Mouse (Mus musculus) layer of hippocampus, adult 9-11 months (tissue): ENCODE measurements at regions not wholly inside any gene's neighbourhood (a gene's known extent, or its start where the extent isn't known, plus 50 kb on each side); places are given as distances from the start of the nearest gene placed in this dataset.
A peak's percentile ranks its signal among the peaks of the same experiment; 100 is the strongest.

ENCODE experiments used
- DNase-seq: peaks from one replicate; pipeline ENCODE4 v3.0.0; 2022

- peak; percentile 17 for DNase-seq
Observed at GRCm38 (mm10) chr4:54282934-54283333, 457.1 kb downstream of the Tmem38b start.

DNA sequence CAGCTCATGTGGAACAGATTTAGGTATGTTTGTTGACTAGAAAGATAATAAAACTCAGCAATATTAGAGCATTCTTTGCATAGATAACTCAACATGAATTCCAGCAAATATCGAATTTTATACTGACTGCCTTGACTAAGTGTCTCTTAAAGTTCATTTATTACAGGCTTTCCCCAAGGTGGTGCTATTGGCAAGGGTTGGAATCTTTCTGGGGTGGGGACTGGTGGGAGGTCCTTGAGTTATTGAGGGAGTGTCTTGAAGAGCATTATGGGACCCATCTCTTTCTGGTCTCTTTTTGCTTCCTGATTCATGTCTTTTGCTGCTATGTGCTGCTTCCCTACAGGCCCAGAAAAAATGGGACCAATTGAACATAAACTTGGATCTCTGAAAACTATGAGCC is 488.0 kb downstream of the Tmem38b start:
- no peak for DNase-seq

DNA sequence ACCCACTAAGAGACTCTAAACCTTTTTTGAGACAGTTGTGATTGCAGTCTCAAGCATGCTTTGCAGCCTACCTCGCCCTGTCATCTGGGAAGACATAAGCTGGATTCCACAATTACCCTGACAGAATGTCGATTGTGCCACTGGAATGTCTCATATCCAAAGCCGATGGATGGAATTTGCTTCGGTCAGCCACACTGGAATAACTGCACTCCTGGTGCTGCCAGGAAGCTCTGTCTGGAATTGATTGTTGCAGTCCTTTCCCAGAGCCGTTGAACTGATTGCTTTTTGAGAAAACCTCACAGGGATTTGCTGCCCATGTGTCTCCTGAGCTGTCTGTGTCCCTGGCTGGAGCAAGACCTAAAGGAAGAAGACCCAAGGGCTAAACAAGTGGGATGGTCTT is 499.0 kb downstream of the Tmem38b start:
- no peak for DNase-seq

- DNase-seq, result peak; percentile 74
Observed at GRCm38 (mm10) chr4:54328273-54328672, 502.4 kb downstream of the Tmem38b start.

DNA sequence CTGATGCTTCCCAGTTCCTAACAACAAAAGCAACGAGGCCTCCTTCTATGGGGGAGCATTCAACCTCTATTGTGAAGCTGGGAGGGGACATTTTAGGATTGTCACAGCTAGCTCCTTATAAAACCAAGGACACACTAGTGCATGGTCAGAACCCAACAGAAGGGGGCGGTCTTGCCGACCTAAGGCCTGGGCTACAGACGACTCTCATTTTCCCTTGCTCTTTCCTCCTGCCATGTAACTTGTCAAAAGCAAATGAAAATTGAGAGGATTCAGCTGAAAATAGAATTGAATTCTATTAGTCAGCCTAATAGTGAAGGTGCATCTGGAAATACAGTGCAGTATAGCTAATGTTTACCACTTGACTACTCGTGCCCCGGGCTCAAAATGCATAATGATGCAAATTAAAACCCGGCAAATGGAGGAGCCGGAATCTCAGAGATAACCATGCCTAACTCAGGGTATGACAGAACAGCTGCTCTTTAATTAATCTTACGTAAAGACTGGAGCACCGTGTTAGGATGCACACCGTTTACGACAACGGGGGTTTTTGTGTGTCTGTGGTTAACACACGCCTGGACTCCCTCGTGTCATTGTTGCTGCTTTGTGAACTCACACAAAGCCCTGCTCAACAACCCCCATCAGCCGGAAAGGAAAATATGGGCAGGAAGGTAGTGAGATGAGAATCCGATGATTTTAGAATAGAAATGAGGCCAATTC is 503.0 kb downstream of the Tmem38b start:
- DNase-seq, result no peak

- no peak for DNase-seq
Observed at GRCm38 (mm10) chr4:54330686-54331085, 504.8 kb downstream of the Tmem38b start.

DNA sequence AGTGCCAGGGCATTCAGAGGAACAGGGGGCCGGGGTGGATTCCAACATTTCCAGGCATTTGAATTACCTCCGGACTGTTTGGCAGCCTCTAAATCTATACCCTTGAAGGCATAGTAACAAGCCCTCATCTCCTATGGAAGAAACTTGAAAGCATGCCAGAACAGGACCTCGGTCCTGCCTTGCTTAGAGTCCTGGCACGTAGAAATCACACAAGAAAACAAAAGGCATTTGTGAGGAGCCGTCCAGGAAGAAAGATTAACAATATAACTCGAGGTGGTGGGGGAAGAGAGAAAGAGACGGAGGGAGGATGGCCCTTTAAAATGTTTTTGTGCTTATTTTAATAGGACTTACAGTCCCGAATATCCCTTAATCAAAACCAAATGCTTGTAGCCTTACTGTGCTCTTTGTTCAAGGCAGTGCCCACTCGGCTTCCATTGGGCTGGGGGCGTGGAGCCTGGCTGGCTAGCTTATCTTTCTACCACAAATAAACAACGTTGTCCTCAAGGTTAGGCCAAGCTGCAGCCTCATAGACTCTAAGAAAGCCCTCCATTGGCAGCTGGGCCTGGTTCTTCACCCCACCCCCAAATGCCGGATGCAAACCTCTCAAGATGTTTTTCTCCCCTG is 505.9 kb downstream of the Tmem38b start:
- no peak for DNase-seq

- no peak for DNase-seq
Observed at GRCm38 (mm10) chr4:54332261-54332660, 506.4 kb downstream of the Tmem38b start.

- DNase-seq, result peak; percentile 57
Observed at GRCm38 (mm10) chr4:54338556-54338955, 512.7 kb downstream of the Tmem38b start.

- DNase-seq, result no peak
Observed at GRCm38 (mm10) chr4:54340106-54340505, 514.3 kb downstream of the Tmem38b start.

- no peak for DNase-seq
Observed at GRCm38 (mm10) chr4:54353657-54354390, 528.0 kb downstream of the Tmem38b start.

- DNase-seq, result no peak
Observed at GRCm38 (mm10) chr4:54354391-54354726, 528.5 kb downstream of the Tmem38b start.

- no peak for DNase-seq
Observed at GRCm38 (mm10) chr4:54355381-54356040, 529.7 kb downstream of the Tmem38b start.

DNA sequence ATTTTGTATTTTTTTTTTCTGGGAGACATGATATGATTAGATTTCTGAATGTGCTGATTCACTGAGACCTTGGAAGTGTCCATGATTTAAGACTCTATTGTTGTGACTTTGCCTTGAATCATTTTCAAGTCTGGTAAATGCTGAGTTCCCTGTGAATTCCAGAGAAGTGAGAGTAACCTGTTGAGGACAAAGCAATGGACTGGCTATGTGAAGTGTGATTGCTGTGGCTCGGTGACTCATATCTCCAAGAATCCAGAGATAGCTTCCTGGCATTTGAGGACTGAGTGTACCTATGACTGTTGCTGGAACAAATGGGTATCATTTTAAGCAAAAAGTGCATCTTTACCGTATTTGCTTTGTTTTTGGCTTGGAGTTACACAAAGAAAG is 530.2 kb downstream of the Tmem38b start:
- no peak for DNase-seq

GRCm38 (mm10) chr4:54370909-54371308 is 545.1 kb downstream of the Tmem38b start:
- no peak for DNase-seq

GRCm38 (mm10) chr4:54371418-54371957 is 545.6 kb downstream of the Tmem38b start:
- peak; percentile 73 for DNase-seq

GRCm38 (mm10) chr4:54373606-54374005 is 547.8 kb downstream of the Tmem38b start:
- DNase-seq, result no peak

DNA sequence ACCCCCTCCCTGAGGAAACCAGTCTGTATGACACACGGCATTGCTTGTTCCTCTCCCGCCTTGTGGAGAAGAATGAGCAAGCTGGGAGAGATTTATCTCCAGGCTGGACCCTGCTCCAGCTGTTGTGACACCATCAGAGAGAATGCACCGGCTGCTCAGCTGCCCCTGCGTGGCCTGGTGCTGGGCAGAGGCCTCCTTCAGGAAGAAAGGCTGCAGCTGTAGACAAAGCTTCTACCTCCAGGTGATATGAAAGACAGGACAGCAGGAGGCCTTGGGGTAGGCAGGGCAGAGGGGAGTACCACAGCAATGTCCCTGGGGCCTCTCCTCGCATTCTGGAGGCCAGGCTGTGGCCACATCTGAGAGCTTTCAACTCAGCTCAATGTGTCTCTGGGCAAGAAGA is 548.6 kb downstream of the Tmem38b start:
- DNase-seq, result no peak

GRCm38 (mm10) chr4:54387460-54387859 is 557.4 kb upstream of the Zfp462 start:
- no peak for DNase-seq

DNA sequence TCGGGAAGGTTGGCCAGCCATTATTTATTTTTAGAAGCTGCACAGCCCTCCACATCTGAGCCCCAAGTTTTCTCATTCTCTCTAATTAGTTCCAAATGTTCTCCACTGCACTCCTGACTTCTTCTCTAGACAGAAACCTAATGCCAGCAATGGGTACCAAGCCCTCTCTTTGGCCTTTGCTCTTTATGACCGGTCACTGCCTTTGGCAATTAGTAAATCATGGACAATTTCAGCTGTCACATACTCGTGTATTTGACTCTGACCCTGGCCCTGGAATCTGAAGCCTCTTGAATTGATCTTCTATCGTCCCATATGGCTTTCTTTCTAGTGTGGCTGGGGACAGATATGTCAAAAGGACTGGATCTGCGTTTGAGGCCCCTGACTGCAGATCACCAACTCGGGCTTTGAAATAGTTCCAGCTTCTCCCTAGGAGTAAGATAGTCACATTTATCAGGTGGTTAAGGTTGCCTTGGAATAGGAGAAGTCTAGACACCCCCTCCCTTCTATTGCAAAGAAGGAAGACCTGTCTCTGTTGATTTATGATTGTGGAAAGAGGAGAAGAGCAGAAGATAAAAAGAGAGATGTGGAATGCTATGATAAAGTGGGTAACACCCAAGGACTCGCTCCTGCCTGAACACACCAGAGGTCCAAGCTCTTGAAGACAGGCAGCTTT is 553.2 kb upstream of the Zfp462 start:
- DNase-seq, result no peak

DNA sequence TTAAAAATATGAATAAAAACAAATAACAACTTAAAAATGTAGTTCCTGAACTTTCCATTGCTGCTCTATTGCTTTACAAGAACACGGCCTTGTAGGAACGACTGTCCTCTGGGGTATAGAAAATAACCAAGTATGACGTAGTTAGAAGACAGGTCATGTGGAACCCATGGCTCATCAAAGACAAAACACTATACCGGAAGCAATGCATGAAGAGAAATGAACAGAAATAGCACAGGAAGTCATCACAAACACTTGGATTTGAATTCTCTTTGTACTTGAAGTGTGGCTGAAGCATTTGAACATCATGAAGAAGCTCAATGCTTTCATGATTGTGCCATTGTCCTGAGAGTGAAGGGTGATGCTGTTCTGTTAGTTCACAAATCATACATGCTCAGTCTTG is 538.7 kb upstream of the Zfp462 start:
- DNase-seq, result no peak

DNA sequence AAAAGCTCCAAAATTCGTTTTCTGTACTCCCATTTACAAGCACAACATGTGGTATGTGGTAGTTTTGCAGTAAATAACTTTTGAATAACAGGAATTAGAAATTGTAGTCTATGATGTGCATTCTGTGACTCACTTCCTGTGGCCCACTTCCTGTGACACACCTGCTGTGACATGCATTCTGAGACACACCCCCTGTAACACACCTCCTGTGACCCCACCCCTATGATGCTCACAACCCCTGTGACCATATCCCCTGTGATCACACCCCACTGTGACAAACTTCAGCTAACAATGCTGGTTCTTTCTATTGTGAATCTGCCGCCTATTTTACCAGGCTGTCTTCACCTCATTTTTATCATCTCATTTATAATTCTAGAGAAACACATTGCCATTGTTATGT is 536.9 kb upstream of the Zfp462 start:
- no peak for DNase-seq

DNA sequence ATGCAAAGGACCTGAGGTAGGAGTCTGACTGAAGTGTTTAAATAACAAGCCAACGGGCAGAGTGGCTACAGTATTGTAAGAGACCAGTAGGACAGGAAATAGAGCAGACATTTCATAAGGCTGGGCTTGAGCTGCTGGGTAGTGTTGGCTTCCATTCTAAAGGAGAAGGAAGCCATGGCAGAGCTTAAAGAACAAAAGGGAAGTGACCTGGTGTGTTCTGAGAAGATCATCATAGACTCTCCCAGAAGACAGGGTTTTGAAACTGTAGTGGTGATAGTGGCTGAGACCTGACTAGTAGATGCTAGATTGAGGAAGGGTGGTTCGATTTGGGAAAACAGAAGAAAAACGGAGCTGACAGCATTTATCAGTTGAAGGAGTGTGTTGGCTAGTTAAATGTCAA is 514.1 kb upstream of the Zfp462 start:
- no peak for DNase-seq
